Mouse (Mus musculus) limb, embryonic 11.5 days (tissue): ENCODE measurements around the gene Pnpla5. TPM values are rescaled to one million over a fixed set of nuclear protein-coding genes. Genes with fewer than 3 reads are reported as not detected.
"Not testable (repeated sequence)": the region's sequence is repeated elsewhere in the genome, so short reads cannot be mapped to it uniquely, and the experiment has no call there.

Experiments
- ATAC-seq: fragments of 200-750 bp; cut with Nextera tagmentation; 2 replicates; pipeline ENCODE4 v1.8.0; 2017; ENCODE audit warnings: low read depth; ENCODE audit not compliant: insufficient number of reproducible peaks, low FRiP score, low TSS enrichment
- DNase-seq: peaks from one replicate; pipeline ENCODE4 v3.0.0-alpha.2; 2015; ENCODE audit warnings: low spot score
- H3K27ac ChIP-seq: fragments of 300-500 bp; sonication (generic); replicated peaks from 2 replicates; pipeline ENCODE4 v1.5.1; 2014; ENCODE audit warnings: low read depth, mild to moderate bottlenecking, low read length
- H3K27me3 ChIP-seq: fragments of 300-500 bp; sonication (generic); 2 replicates; pipeline ENCODE4 v1.6.1; 2014; ENCODE audit warnings: mild to moderate bottlenecking, low read length, mixed read lengths; ENCODE audit not compliant: control insufficient read depth, insufficient read depth
- H3K36me3 ChIP-seq: fragments of 300-500 bp; sonication (generic); 2 replicates; pipeline ENCODE4 v1.6.1; 2014; ENCODE audit warnings: mild to moderate bottlenecking, low read length, moderate library complexity, mixed read lengths; ENCODE audit not compliant: control insufficient read depth, insufficient read depth
- H3K4me1 ChIP-seq: fragments of 300-500 bp; sonication (generic); 2 replicates; pipeline ENCODE4 v1.6.1; 2014; ENCODE audit warnings: low read length, mixed read lengths; ENCODE audit not compliant: control insufficient read depth, insufficient read depth
- H3K4me2 ChIP-seq: fragments of 300-500 bp; sonication (generic); 2 replicates; pipeline ENCODE4 v1.6.1; 2014; ENCODE audit warnings: low read depth, mild to moderate bottlenecking, moderate library complexity; ENCODE audit not compliant: severe bottlenecking
- H3K4me3 ChIP-seq: fragments of 300-500 bp; sonication (generic); 2 replicates; pipeline ENCODE4 v1.5.1; 2014; ENCODE audit warnings: low read depth, low read length
- H3K9ac ChIP-seq: fragments of 300-500 bp; sonication (generic); 2 replicates; pipeline ENCODE4 v1.6.1; 2014; ENCODE audit warnings: mild to moderate bottlenecking, low read length
- H3K9me3 ChIP-seq: fragments of 300-500 bp; sonication (generic); 2 replicates; pipeline ENCODE4 v1.6.1; 2016; ENCODE audit warnings: low read length; ENCODE audit not compliant: control insufficient read depth
- WGBS: fragments of 180-500 bp; shearing (Covaris S2); extraction: QIAGEN DNeasy Blood & Tissue Kit; methylation state at CpG from one replicate; pipeline ENCODE4 v1.1.7; 2014; 5-methylcytosine and 5-hydroxymethylcytosine counted together
- polyA plus RNA-seq: library from polyadenylated mRNA; unstranded; fragments of >200 nt; fragmentation: Nextera tagmentation; extraction: Ambion mirVana; gene quantifications from 2 replicates; pipeline ENCODE4 v1.2.1, GENCODE M21; 2014

Pnpla5 gene
- polyA plus RNA-seq, 1 experiment from 2014 or later = not detected

DNA sequence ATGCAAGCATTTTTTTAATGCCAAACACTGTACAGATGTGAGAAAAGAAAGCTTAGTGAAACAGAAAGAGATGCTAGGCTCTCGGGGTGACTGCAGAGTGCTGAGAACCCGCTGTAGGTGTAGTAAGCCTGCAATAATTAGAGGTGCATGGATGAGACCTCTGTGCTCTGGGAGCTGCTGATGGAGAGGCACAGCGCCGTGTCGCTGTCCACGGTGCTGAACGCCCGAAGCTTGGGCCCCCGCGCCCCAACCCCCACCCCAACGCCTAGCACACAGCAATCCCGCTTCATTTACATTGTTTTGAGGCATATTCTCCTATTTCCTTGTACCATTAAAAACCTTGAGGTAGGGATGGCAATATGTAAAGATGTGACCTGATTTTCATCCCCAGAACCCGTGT is 14.1 kb downstream of the Pnpla5 start:
- H3K4me1 ChIP-seq = no peaks in the 10 kb centered on the region
- H3K9me3 ChIP-seq = no peaks in the 10 kb centered on the region
- H3K36me3 ChIP-seq = no peaks in the 10 kb centered on the region
- no peak overlapping the region for H3K9ac ChIP-seq
- H3K4me3 ChIP-seq = no peak overlapping the region
- peaks cover 35% of the 10 kb centered on the region for H3K27me3 ChIP-seq
- ATAC-seq = no peak
- WGBS = 8% methylated on average over 13 of the region's 13 CpGs
- no peak overlapping the region for H3K27ac ChIP-seq
- peak; percentile 79 for DNase-seq
- no peak overlapping the region for H3K4me2 ChIP-seq

DNA sequence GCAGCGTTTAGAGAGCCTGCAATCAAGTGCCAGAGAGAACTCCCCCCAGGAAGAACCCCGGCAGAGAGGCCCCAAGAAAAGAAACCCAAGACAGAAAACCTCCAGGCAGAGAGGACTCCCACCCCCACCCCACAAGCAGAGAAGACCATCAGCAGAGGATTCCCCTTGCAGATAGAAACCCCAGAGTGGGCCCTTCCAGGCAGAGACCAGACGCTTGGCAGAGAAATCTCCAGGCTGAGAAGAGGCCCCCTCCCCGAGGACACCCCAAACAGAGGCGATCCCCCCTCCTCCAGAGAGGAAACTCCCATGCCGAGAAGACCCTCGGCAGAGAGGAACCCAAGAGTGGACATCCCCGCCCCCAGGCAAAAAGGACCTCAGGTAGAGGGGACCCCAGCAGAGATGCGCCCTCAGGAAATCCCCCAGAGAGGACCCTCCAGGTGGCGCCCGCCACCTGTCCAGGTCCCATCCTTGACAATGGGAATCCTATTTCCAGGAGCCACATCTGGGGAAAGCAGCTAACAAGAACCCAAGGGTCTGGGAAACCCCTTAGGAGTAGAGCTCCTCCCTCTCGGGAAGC is 17.0 kb downstream of the Pnpla5 start:
- Histone ChIP-seq H3K36me3 (no peaks in the 10 kb centered on the region), H3K4me3 (peak overlapping the region; percentile 35), H3K4me2 (peak overlapping the region; percentile 86), H3K9ac (no peak overlapping the region), H3K27ac (no peak overlapping the region), H3K4me1 (no peaks in the 10 kb centered on the region), H3K27me3 (peaks cover 38% of the 10 kb centered on the region), H3K9me3 (no peaks in the 10 kb centered on the region)
- ATAC-seq (no peak), DNase-seq (no peak)
- 11% methylated on average over 12 of the region's 12 CpGs for WGBS

DNA sequence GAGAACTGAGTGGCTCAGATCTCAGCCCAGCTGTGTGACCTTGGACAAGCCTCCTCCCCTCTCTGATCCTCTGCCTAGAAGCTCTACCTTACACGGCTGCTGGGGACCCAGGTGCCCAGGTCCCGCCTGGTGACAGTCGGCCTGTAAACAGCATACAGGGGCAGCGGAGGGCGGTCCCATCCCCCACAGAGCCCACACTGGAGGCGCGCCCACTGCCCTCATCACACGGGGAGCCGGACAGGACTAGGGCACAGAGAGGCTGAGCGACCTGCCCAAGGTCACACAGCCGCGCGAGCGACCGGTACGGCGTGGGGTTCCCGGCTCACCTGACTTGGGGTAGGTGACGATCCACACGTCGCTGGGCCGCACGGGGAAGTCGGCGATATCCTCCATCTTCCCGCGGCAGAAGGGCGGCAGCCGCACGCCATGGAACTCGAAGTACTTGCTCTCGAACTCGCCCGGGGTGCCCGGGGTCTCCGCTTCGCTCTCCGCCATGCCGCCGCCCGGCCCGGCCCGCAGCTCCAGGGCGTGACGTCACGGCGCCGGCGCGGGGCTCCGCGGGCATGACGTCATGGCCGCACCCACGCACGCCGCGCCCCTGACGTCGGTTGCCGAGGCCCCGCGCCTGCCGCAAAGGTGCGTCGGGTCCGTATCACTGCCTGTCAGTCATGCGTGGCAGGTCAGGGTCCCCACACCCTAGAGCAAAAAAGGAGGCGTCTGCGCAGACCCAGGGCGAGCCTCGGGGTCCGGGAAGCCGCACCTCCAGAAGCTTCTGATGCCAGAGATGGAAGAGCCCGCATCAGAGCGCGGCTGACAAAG is 17.7 kb downstream of the Pnpla5 start, which contains the start of gene Sult4a1:
Gene Sult4a1 (minus strand): TSS at position 650 of the 819 bp plus-strand sequence.
- no peaks in the 10 kb centered on the region for H3K4me1 ChIP-seq
- DNase-seq (peak; percentile 40), ATAC-seq (no peak)
- H3K27ac ChIP-seq = no peak within 1 kb of the TSS
- 2% methylated on average over 75 of the region's 77 CpGs for WGBS
- H3K4me2 ChIP-seq = peak within 1 kb of the TSS; percentile 86
- H3K4me3 ChIP-seq = peak within 1 kb of the TSS; percentile 35
- peak within 1 kb of the TSS; percentile 37; the same call in 1 of the 2 replicates for H3K9ac ChIP-seq
- no peaks in the 10 kb centered on the region for H3K36me3 ChIP-seq
- no peaks in the 10 kb centered on the region for H3K9me3 ChIP-seq
- H3K27me3 ChIP-seq = peaks cover 38% of the 10 kb centered on the region

DNA sequence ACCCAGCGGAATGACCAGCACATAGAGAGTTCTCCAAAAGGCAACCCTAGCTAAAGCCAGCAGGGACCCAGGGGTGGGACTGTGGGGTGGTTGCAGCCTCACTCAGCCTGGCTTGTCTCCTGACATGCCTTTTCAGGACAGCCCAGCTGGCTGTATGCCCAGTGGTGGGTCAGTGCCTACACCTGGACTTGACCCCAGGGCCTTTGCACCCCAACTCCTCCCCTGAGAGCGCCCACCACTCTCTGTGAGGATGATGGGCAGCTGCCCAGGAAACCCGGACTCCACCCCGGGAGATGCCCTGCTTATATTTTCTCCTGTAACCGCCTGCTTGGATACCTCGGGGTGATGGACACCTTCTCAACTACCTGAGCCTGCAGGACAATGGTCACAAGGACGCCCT is 18.3 kb downstream of the Pnpla5 start:
- H3K36me3 ChIP-seq = no peaks in the 10 kb centered on the region
- no peak overlapping the region for H3K4me3 ChIP-seq
- DNase-seq (no peak), ATAC-seq (no peak; the same call in 1 of the 2 replicates)
- no peaks in the 10 kb centered on the region for H3K4me1 ChIP-seq
- WGBS = 80% methylated on average over 7 of the region's 7 CpGs
- H3K4me2 ChIP-seq = no peak overlapping the region; the same call in 1 of the 2 replicates
- no peaks in the 10 kb centered on the region for H3K9me3 ChIP-seq
- no peak overlapping the region for H3K9ac ChIP-seq
- no peak overlapping the region for H3K27ac ChIP-seq
- H3K27me3 ChIP-seq = peaks cover 38% of the 10 kb centered on the region

DNA sequence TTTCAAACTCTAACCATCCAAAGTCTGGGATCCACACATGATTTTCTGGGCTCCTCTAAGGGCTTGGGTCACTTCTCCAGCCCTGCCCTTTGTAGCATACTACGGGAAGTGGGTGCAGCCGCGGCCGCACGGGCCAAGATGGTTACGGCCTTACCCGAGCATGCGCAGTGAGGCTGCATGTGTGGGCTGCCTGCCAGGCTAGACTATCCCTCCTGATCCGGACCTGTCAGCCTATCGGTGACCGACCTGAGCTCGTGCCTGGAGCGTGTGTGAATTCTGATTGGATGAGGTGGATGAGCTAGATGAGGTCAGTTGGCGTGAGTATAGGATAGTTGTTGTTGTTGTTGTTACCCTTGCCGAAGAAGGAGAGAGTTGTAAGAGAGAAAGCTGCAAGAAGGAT is 25.4 kb downstream of the Pnpla5 start:
- not testable (repeated sequence) for H3K36me3 ChIP-seq, H3K27me3 ChIP-seq, H3K27ac ChIP-seq, H3K4me3 ChIP-seq, H3K9ac ChIP-seq, H3K4me1 ChIP-seq, H3K9me3 ChIP-seq, ATAC-seq, H3K4me2 ChIP-seq, DNase-seq
- 79% methylated on average over 15 of the region's 15 CpGs for WGBS

DNA sequence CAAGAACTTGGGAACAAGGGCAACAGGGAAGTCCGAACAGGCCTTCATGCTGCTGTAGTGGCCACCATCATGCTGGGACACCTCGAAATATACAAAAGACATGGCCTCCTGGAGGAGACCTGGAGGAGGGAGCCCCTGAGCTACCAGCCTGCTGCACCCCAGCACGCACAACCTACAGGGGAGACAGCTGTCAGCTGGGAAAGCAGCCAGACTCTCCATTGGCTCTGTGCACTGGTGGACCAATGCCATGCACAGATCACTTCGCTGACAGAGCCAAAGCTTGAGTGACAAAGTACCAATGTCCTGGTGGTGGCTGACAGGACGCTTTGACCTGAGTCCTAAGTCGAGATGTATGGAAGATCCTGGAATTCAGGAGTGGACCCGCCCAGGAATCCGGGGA is 26.9 kb downstream of the Pnpla5 start:
- DNase-seq = no peak
- no peak overlapping the region for H3K27ac ChIP-seq
- H3K9ac ChIP-seq = no peak overlapping the region
- 85% methylated on average over 8 of the region's 8 CpGs for WGBS
- no peak overlapping the region for H3K4me2 ChIP-seq
- no peak for ATAC-seq
- no peaks in the 10 kb centered on the region for H3K9me3 ChIP-seq
- no peaks in the 10 kb centered on the region for H3K27me3 ChIP-seq
- H3K4me3 ChIP-seq = no peak overlapping the region
- H3K4me1 ChIP-seq = no peaks in the 10 kb centered on the region
- no peaks in the 10 kb centered on the region for H3K36me3 ChIP-seq

DNA sequence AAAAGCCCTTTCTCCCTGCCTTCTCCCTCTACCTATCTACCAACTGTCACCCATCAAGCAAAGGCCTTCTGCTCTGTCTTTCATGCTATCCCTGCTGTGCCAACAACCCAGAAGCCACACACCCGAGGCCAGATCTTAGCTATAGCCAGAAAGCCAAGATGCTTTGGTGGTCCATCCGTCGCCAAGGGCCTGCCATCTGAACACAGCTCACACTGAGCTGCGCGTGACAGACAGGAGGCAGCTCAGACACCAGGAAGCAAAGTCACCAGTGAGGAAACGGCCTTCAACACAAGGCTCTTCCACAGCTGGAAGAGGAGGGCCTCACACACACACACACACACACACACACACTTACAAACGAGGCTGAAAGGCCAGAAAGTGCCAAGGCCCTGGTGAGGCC is 28.1 kb downstream of the Pnpla5 start:
- Histone ChIP-seq H3K4me2 (no peak overlapping the region), H3K9me3 (no peaks in the 10 kb centered on the region), H3K36me3 (no peaks in the 10 kb centered on the region), H3K9ac (no peak overlapping the region), H3K4me3 (no peak overlapping the region), H3K27ac (no peak overlapping the region), H3K4me1 (no peaks in the 10 kb centered on the region), H3K27me3 (no peaks in the 10 kb centered on the region)
- DNase-seq = no peak
- 72% methylated on average over 7 of the region's 7 CpGs for WGBS
- ATAC-seq = no peak

DNA sequence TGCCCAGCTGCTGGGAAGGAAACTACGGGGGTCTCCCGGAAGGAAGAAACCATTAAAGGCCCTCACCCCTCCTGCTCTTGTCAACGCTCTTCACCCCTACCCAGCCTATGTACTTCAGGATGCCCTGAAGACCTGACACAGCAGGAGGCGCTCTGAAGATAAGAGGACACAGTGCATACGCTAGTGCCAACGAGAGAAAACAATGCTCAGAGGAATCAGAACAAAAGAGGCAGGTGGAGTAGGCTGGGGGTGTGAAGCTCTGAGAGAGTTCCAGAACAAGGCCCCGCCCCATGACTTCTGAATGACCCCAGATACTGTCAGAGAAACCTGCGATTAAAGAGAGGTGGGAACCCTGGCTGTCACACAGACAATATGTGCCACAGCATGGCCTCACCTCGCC is 36.2 kb downstream of the Pnpla5 start:
- Histone ChIP-seq H3K9ac (no peak overlapping the region), H3K36me3 (no peaks in the 10 kb centered on the region), H3K4me3 (no peak overlapping the region), H3K9me3 (no peaks in the 10 kb centered on the region), H3K4me2 (no peak overlapping the region), H3K4me1 (no peaks in the 10 kb centered on the region), H3K27ac (no peak overlapping the region), H3K27me3 (no peaks in the 10 kb centered on the region)
- 60% methylated on average over 9 of the region's 9 CpGs for WGBS
- ATAC-seq (no peak), DNase-seq (no peak)
